Mouse (Mus musculus) layer of hippocampus, adult 2 months (tissue): Measurements from ENCODE around the gene Dcaf12. TPM values are rescaled to one million over a fixed set of nuclear protein-coding genes. Genes with fewer than 3 reads are reported as not detected.

Experiments
- DNase-seq, 2 experiments: peaks; one replicate each; pipeline ENCODE4 v3.0.0; 2022; ENCODE audit warnings: low spot score in 2 of 2
- H3K27ac ChIP-seq: fragments of 200-600 bp; 2 replicates; pipeline ENCODE4 v1.8.1; 2022
- H3K4me3 ChIP-seq: fragments of 200-600 bp; 2 replicates; pipeline ENCODE4 v1.8.1; 2022; ENCODE audit warnings: mild to moderate bottlenecking
- CTCF ChIP-seq: fragments of 200-600 bp; conservative IDR thresholded peaks from 2 replicates; pipeline ENCODE4 v1.8.1; 2022; ENCODE audit warnings: antibody characterized with exemption, mild to moderate bottlenecking, moderate library complexity
- total RNA-seq, 2 experiments: library from RNA; stranded (reverse); gene quantifications; 2 replicates each; pipeline ENCODE4 v1.2.3; 2021

The Dcaf12 gene
- total RNA-seq, 2 experiments from 2014 or later = 41.0 to 41.4 TPM

- H3K27ac ChIP-seq = no peak overlapping the region
- no peak for TF ChIP-seq CTCF
- DNase-seq = peak; percentile 23 to 39
- peak overlapping the region; percentile 3; the same call in 1 of the 2 replicates for H3K4me3 ChIP-seq
These were observed 59.0 kb downstream of the Dcaf12 start for GRCm38 (mm10) chr4:41255564-41256210.

GRCm38 (mm10) chr4:41253756-41254155, 60.9 kb downstream of the Dcaf12 start:
- Histone ChIP-seq H3K27ac (no peak overlapping the region), H3K4me3 (no peak overlapping the region)
- no peak for DNase-seq
- no peak for TF ChIP-seq CTCF

GRCm38 (mm10) chr4:41245408-41245807, 69.3 kb downstream of the Dcaf12 start:
- no peak overlapping the region for H3K4me3 ChIP-seq
- TF ChIP-seq CTCF = peak; percentile 68
- H3K27ac ChIP-seq = no peak overlapping the region
- DNase-seq = no peak

Other genes with a start within 250 kb of the Dcaf12 start
- gene Aqp3, start 216.7 kb downstream of the Dcaf12 start, total RNA-seq = not detected
- 100 to 1,000 TPM; 105 to 113 TPM for gene Nol6, start 190.4 kb downstream of the Dcaf12 start, total RNA-seq
- gene Ube2r2, start 179.1 kb downstream of the Dcaf12 start, total RNA-seq = 10 to 100 TPM; 77.3 to 81.1 TPM
- 10 to 100 TPM; 40.9 to 45.0 TPM for gene Ubap2, start 39.7 kb downstream of the Dcaf12 start, total RNA-seq
- 10 to 100 TPM; 39.3 to 40.4 TPM for gene Ubap1, start 34.1 kb upstream of the Dcaf12 start, total RNA-seq
- 1 to 10 TPM; 1.2 to 1.3 TPM for gene Kif24, start 150.0 kb upstream of the Dcaf12 start, total RNA-seq
- 10 to 100 TPM; 29.3 to 30.4 TPM for gene Nudt2, start 150.3 kb upstream of the Dcaf12 start, total RNA-seq
- 10 to 100 TPM; 31.4 to 31.8 TPM for gene AI464131, start 188.2 kb upstream of the Dcaf12 start, total RNA-seq
- gene 1110017D15Rik, start 202.4 kb upstream of the Dcaf12 start, total RNA-seq = 1 to 10 TPM; 4.5 to 6.1 TPM